ENCODE assay signal across 8 mouse cellular contexts in the genomic region with DNA sequence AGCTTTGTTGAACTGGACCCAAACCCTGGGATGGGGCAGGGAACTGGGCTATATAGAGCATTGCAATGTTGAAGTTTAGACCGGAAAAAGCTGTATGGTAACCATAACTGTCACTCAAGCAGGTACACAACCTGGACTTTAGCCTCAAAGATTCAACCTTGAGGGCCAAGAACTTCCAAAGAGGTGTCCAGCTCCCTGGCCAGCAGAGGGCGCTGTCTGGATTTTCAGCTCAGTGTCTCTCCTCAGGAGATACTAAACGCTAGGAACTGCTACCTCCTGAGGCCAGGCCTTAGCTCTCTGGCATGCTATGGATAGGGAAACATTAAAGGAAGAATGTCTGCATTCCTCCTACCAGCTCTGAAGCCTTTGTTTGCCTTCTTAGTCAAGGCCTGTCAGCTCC.
DNase-seq lines count a peak whose midpoint lies in the region; ATAC-seq and TF ChIP-seq lines count a peak whose summit lies in the region.
"Had no signal": no experiment of that assay in that cellular context is flagged by ENCODE, and none has a peak within 500 bp of the region (broad histone marks: within the 10 kb centered on the region; RNA-seq: fewer than 3 reads in every experiment).

No protein-coding gene starts in this region.

- no peaks in the 10 kb centered on the region for H3K36me3 ChIP-seq in kidney, postnatal 0 days (ENCODE audit: insufficient read depth, low read length)
- no peaks in the 10 kb centered on the region for H3K36me3 ChIP-seq in kidney, embryonic 15.5 days
- no peaks in the 10 kb centered on the region for H3K36me3 ChIP-seq in splenic B cell, adult 2 months (ENCODE audit: control insufficient read depth, insufficient read depth, low read length, poor library complexity, severe bottlenecking)
- H3K36me3 ChIP-seq: limb, embryonic 15.5 days had no signal

- H3K27me3 ChIP-seq in kidney, postnatal 0 days (ENCODE audit: insufficient read depth, low read length): peaks cover 12% of the 10 kb centered on the region; the same call in 1 of the 2 replicates
- H3K27me3 ChIP-seq in kidney, embryonic 15.5 days: peaks cover 42% of the 10 kb centered on the region
- no peaks in the 10 kb centered on the region; the same call in 1 of the 2 replicates for H3K27me3 ChIP-seq in splenic B cell, adult 2 months (ENCODE audit: control insufficient read depth, insufficient read depth, low read length, poor library complexity, severe bottlenecking)

- H3K9me3 ChIP-seq in kidney, postnatal 0 days (replicated peaks; ENCODE audit: low read length): no peaks in the 10 kb centered on the region
- no peaks in the 10 kb centered on the region for H3K9me3 ChIP-seq in kidney, embryonic 15.5 days (replicated peaks)
- H3K9me3 ChIP-seq: limb, embryonic 15.5 days had no signal

- no peak for ATAC-seq in kidney, postnatal 0 days (replicated peaks; ENCODE audit: low FRiP score, low read depth)
- ATAC-seq in kidney, embryonic 15.5 days (replicated peaks; ENCODE audit: low FRiP score): no peak

- 46% methylated on average over 3 of the region's 3 CpGs for WGBS in kidney, postnatal 0 days
- 47% methylated on average over 3 of the region's 3 CpGs for WGBS in kidney, embryonic 15.5 days

- H3K4me1 ChIP-seq in kidney, postnatal 0 days (replicated peaks; ENCODE audit: insufficient read depth, low read length): no peaks in the 10 kb centered on the region; the same call in none of the 2 replicates
- H3K4me1 ChIP-seq in kidney, embryonic 15.5 days: peaks cover 50% of the 10 kb centered on the region

- H3K4me3 ChIP-seq in kidney, postnatal 0 days (replicated peaks; ENCODE audit: low read depth, low read length): no peak overlapping the region
- H3K4me3 ChIP-seq in kidney, embryonic 15.5 days (replicated peaks): no peak overlapping the region
- H3K4me3 ChIP-seq: limb, embryonic 15.5 days had no signal

- H3K9ac ChIP-seq in kidney, postnatal 0 days (ENCODE audit: low read depth, low read length): no peak overlapping the region
- no peak overlapping the region for H3K9ac ChIP-seq in kidney, embryonic 15.5 days
- H3K9ac ChIP-seq: limb, embryonic 15.5 days had no signal

- TF ChIP-seq CTCF in kidney, postnatal 0 days (IDR thresholded peaks at IDR 0.05; ENCODE audit: low read depth): peak; percentile 62

- H3K4me2 ChIP-seq in kidney, postnatal 0 days (ENCODE audit: low read length): no peak overlapping the region
- no peak overlapping the region for H3K4me2 ChIP-seq in kidney, embryonic 15.5 days

- no peak for DNase-seq in kidney, postnatal 0 days (ENCODE audit: low spot score)
- peak; percentile 55 for DNase-seq in ES-CJ7 (ENCODE audit: low read depth, low spot score)
- DNase-seq in adrenal gland, postnatal 10 days: peak; percentile 70
- DNase-seq in kidney, postnatal 25 days: peak; percentile 55 to 59
- peak; percentile 44 for DNase-seq in splenic B cell, adult 2 months (ENCODE audit: low read depth, low spot score)
- DNase-seq in right cerebral cortex, postnatal 10 days (ENCODE audit: low spot score in 2 of 2): no peak

- H3K27ac ChIP-seq in kidney, postnatal 0 days: no peak overlapping the region
- H3K27ac ChIP-seq in kidney, embryonic 15.5 days: no peak overlapping the region
- H3K27ac ChIP-seq: limb, embryonic 15.5 days had no signal

Comparison
In these comparisons a context has a peak if more than half of its experiments do, and no peak if none do; other contexts are left out.
1. DNase-seq: peak in ES-CJ7 (single experiment), adrenal gland, postnatal 10 days (single experiment), kidney, postnatal 25 days (2 of 2) and splenic B cell, adult 2 months (single experiment); none in kidney, postnatal 0 days (single experiment) and right cerebral cortex, postnatal 10 days (0 of 2).